Mouse (Mus musculus): ENCODE measurements around the gene Diras1. TPM values are rescaled to one million over a fixed set of nuclear protein-coding genes. Genes with fewer than 3 reads are reported as not detected.
"Not testable (repeated sequence)": the region's sequence is repeated elsewhere in the genome, so short reads cannot be mapped to it uniquely, and the experiment has no call there.

Diras1 gene
- polyA plus RNA-seq, 1 experiment from 2014 or later = 0.19 TPM

GRCm38 (mm10) chr10:80994621-80995020 is 30.8 kb downstream of the Diras1 start:
- Histone ChIP-seq H3K27me3 (peaks cover 36% of the 10 kb centered on the region), H3K9me3 (replicated peaks) (no peaks in the 10 kb centered on the region), H3K4me1 (peaks cover 15% of the 10 kb centered on the region), H3K9ac (no peak overlapping the region), H3K4me2 (no peak overlapping the region), H3K27ac (no peak overlapping the region), H3K4me3 (replicated peaks) (no peak overlapping the region), H3K36me3 (no peaks in the 10 kb centered on the region)
- 56% methylated on average over 4 of the region's 4 CpGs for WGBS
- no peak for ATAC-seq (replicated peaks; ENCODE audit: low FRiP score)

GRCm38 (mm10) chr10:80993276-80993675 is 32.2 kb downstream of the Diras1 start:
- no peak overlapping the region for H3K9ac ChIP-seq
- H3K4me2 ChIP-seq = no peak overlapping the region
- no peak for ATAC-seq (replicated peaks; ENCODE audit: low FRiP score)
- H3K4me3 ChIP-seq (replicated peaks) = no peak overlapping the region
- no peak overlapping the region for H3K27ac ChIP-seq
- no peaks in the 10 kb centered on the region for H3K9me3 ChIP-seq (replicated peaks)
- peaks cover 4% of the 10 kb centered on the region for H3K4me1 ChIP-seq
- no peaks in the 10 kb centered on the region for H3K36me3 ChIP-seq
- H3K27me3 ChIP-seq = peaks cover 28% of the 10 kb centered on the region
- WGBS = 70% methylated on average over 5 of the region's 5 CpGs

- ATAC-seq (replicated peaks; ENCODE audit: low FRiP score) = no peak
- no peak overlapping the region for H3K9ac ChIP-seq
- H3K4me2 ChIP-seq = no peak overlapping the region
- H3K4me3 ChIP-seq (replicated peaks) = no peak overlapping the region
- H3K27ac ChIP-seq = no peak overlapping the region
- no peaks in the 10 kb centered on the region for H3K36me3 ChIP-seq
- 80% methylated on average over 1 of the region's 1 CpGs for WGBS
- peaks cover 9% of the 10 kb centered on the region for H3K4me1 ChIP-seq
- no peaks in the 10 kb centered on the region for H3K9me3 ChIP-seq (replicated peaks)
- H3K27me3 ChIP-seq = peaks cover 23% of the 10 kb centered on the region
Observed at GRCm38 (mm10) chr10:80991945-80992344, 33.5 kb downstream of the Diras1 start.

- H3K9me3 ChIP-seq (replicated peaks) = no peaks in the 10 kb centered on the region
- ATAC-seq (replicated peaks; ENCODE audit: low FRiP score) = no peak
- no peak overlapping the region for H3K4me3 ChIP-seq (replicated peaks)
- H3K9ac ChIP-seq = no peak overlapping the region
- peaks cover 9% of the 10 kb centered on the region for H3K4me1 ChIP-seq
- H3K27ac ChIP-seq = no peak overlapping the region
- H3K27me3 ChIP-seq = peaks cover 31% of the 10 kb centered on the region
- no peaks in the 10 kb centered on the region for H3K36me3 ChIP-seq
- WGBS = 11% methylated on average over 3 of the region's 3 CpGs
- no peak overlapping the region for H3K4me2 ChIP-seq
Observed at GRCm38 (mm10) chr10:80991007-80991406, 34.5 kb downstream of the Diras1 start.

DNA sequence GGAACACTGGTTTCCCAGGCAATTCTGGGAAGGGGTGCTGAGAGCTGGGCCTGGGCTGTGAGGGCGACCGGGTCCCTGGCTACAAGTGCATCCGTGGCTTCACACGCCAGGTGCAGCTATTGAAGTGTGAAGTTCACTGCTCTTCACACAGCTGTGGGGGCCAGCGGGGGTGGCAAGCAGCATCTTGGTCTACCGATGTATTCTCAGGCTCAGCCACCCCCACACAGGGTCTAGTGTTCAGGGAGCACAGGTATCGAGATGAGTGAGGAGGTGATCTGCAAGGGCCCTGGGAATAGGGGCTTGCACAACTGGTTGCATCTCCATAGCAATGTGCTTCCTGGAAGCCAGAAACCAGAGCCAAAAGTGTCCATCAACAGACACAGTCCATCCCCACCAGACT is 35.1 kb downstream of the Diras1 start:
- no peak overlapping the region for H3K4me2 ChIP-seq
- no peaks in the 10 kb centered on the region for H3K9me3 ChIP-seq (replicated peaks)
- no peak overlapping the region for H3K9ac ChIP-seq
- peaks cover 15% of the 10 kb centered on the region for H3K4me1 ChIP-seq
- H3K27ac ChIP-seq = no peak overlapping the region
- ATAC-seq (replicated peaks; ENCODE audit: low FRiP score) = no peak
- H3K4me3 ChIP-seq (replicated peaks) = no peak overlapping the region
- WGBS = 51% methylated on average over 7 of the region's 7 CpGs
- no peaks in the 10 kb centered on the region for H3K36me3 ChIP-seq
- H3K27me3 ChIP-seq = peaks cover 37% of the 10 kb centered on the region

DNA sequence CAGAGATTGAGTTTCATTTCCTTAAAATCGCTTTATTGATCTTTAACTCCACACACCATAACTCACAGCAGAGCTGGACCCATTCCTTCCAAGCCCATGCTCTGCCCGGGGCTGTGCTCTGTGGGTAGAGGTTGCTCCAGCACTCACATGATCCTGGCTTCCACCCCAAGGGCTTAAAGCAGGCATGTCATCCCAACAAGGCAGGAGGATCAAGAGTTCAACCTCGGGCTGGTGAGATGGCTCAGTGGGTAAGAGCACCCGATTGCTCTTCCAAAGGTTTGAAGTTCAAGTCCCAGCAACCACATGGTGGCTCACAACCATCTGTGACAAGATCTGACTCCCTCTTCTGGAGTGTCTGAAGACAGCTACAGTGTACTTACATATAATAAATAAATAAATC is 35.6 kb downstream of the Diras1 start:
- H3K9me3 ChIP-seq (replicated peaks) = not testable (repeated sequence)

DNA sequence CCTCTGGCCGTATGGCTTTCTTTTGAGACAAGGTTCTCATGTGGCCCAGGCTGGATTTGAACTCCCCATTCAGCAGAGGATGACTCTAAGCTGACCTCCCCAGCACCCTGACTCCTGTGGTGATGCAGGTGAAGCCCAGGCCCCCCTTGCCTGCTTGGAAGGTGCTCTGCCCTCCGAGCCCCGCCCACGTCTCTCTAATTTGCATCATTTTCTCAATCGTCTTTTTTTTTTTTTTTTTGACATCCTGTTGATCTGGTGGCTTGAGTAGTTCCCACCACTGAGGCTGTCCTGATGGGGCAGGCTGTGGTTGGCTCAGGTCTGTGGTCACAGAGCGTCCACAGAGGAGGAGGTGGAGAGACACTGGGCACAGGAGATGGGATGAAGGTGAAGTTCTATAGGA is 36.0 kb downstream of the Diras1 start:
- WGBS = 60% methylated on average over 6 of the region's 6 CpGs
- Histone ChIP-seq H3K36me3 (no peaks in the 10 kb centered on the region), H3K27me3 (peaks cover 40% of the 10 kb centered on the region), H3K9me3 (replicated peaks) (no peaks in the 10 kb centered on the region), H3K27ac (no peak overlapping the region), H3K4me2 (no peak overlapping the region), H3K4me1 (peaks cover 16% of the 10 kb centered on the region), H3K4me3 (replicated peaks) (no peak overlapping the region), H3K9ac (no peak overlapping the region)
- ATAC-seq (replicated peaks; ENCODE audit: low FRiP score) = no peak

More for the DNA sequence above, 35.6 kb downstream of the Diras1 start:
- not testable (repeated sequence) for H3K36me3 ChIP-seq; H3K4me3 ChIP-seq (replicated peaks); ATAC-seq (replicated peaks; ENCODE audit: low FRiP score); H3K4me2 ChIP-seq; H3K27ac ChIP-seq; H3K9ac ChIP-seq
- peaks cover 17% of the 10 kb centered on the region for H3K4me1 ChIP-seq
- H3K27me3 ChIP-seq = peaks cover 40% of the 10 kb centered on the region
- WGBS = 65% methylated on average over 4 of the region's 4 CpGs

DNA sequence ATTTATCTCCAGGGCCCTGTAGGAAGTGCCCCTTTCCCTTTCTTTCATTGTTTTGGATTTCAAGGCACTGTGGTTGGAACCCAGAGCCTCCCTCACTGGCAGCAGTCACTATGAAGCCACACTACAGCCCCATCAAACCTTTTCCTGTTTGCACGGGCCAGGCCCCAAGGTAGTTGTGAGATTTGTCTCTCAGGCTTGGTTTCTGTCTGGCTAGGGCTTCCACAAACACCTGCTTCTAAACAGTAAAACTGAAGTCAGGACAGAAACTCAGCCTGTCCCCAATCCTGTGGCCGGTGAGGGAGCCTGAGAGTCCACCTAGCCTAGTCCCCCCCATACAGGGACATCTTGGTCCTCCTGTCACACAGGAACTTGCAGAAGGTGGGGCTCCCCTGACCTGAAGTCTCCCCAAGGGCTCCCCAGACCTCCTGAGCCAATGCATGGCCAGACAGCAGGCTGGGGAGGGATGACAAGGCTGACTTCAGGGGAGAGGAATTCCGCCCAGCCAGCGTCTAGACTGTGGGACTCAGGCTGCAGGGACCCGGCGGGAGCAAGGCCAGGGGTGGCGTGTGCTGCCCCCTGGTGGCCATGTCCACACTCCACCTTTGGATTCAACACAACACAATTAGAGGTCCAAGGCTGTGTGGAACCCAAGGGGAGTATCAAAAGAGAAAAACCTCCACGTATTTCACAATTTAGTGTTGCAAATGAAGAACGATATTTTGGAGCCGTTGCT is 37.6 kb downstream of the Diras1 start:
- H3K9ac ChIP-seq = no peak overlapping the region

GRCm38 (mm10) chr10:80986754-80987153 is 38.7 kb downstream of the Diras1 start:
- no peak for ATAC-seq (replicated peaks; ENCODE audit: low FRiP score)
- H3K27ac ChIP-seq = no peak overlapping the region
- H3K9ac ChIP-seq = no peak overlapping the region
- H3K27me3 ChIP-seq = peaks cover 51% of the 10 kb centered on the region
- peaks cover 23% of the 10 kb centered on the region for H3K4me1 ChIP-seq
- no peaks in the 10 kb centered on the region for H3K36me3 ChIP-seq
- H3K4me2 ChIP-seq = no peak overlapping the region
- no peak overlapping the region for H3K4me3 ChIP-seq (replicated peaks)
- H3K9me3 ChIP-seq (replicated peaks) = no peaks in the 10 kb centered on the region
- WGBS = 76% methylated on average over 6 of the region's 6 CpGs

More for the DNA sequence above, 37.6 kb downstream of the Diras1 start:
- H3K4me1 ChIP-seq = peaks cover 16% of the 10 kb centered on the region
- H3K36me3 ChIP-seq = no peaks in the 10 kb centered on the region
- H3K9me3 ChIP-seq (replicated peaks) = no peaks in the 10 kb centered on the region
- no peak overlapping the region for H3K4me3 ChIP-seq (replicated peaks)
- no peak overlapping the region for H3K4me2 ChIP-seq
- 9% methylated on average over 10 of the region's 10 CpGs for WGBS
- peak overlapping the region; percentile 62; the same call in 1 of the 2 replicates for H3K27ac ChIP-seq
- peaks cover 51% of the 10 kb centered on the region for H3K27me3 ChIP-seq
- ATAC-seq (replicated peaks; ENCODE audit: low FRiP score) = peak; percentile 86

DNA sequence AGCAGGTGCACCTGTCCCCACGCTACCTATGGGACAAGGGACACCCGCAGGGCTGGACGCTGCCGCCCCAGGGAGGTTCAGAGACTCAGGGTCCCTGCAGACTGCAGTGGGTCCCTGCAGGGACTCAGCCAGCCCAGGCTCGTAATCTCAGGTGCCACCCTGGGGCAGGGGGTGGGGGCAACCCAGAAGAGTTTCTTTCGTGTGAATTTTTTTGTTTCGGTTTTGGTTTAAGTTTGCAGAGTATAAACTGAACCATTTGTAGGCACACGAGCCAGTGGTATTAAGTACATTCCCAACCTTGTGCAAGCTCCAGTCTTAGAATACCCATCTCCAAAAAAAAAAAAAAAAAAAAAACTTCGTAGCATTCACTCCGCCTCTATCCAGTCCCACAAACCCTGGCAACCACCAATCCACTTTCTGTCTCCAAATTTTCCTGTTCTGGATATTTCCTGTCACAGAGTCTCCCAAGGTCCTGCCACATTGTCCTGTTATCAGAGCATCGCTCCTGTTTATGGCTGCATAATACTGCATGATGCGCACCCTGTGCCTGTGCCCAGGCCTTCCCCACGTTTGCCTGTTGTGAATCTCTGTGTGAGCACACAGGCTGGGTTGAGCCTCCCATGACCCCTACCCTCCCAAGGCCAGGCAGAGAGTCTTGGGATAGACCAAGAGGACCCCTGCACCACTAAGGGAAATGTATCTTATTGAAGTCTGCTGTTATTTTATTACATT is 39.3 kb downstream of the Diras1 start:
- no peak for ATAC-seq (replicated peaks; ENCODE audit: low FRiP score)
- H3K4me2 ChIP-seq = peak overlapping the region; percentile 63
- H3K9ac ChIP-seq = 0 out of 2 replicates have a peak overlapping the region, but pooled peaks have one; percentile 6
- peaks cover 51% of the 10 kb centered on the region for H3K27me3 ChIP-seq
- 36% methylated on average over 13 of the region's 13 CpGs for WGBS
- no peaks in the 10 kb centered on the region for H3K9me3 ChIP-seq (replicated peaks)
- peaks cover 27% of the 10 kb centered on the region for H3K4me1 ChIP-seq
- H3K27ac ChIP-seq = no peak overlapping the region
- peak overlapping the region; percentile 32 for H3K4me3 ChIP-seq (replicated peaks)
- no peaks in the 10 kb centered on the region for H3K36me3 ChIP-seq

GRCm38 (mm10) chr10:80985241-80985969 is 40.1 kb downstream of the Diras1 start:
- Histone ChIP-seq H3K27ac (no peak overlapping the region), H3K9me3 (replicated peaks) (no peaks in the 10 kb centered on the region), H3K4me2 (peak overlapping the region; percentile 63)

DNA sequence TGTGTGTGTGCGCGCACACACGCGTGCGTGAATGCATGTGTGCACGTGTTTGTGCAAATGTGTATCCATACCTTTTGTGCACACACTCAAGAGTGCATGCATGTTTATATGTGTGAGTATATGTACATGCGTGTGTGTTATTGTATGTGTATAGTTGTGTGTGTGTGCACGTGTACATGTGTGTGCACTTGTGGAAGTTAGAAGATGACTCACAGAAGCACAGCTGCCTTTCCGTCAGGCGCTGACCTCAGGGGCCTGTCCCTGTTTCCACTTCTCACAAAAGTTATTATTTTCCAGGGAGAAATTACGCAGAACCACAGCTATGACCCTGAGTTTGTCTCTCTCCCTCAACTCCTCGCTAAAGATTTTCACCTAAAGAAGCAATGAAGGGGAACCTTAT is 41.2 kb downstream of the Diras1 start:
- Histone ChIP-seq H3K4me1 (peaks cover 27% of the 10 kb centered on the region), H3K9me3 (replicated peaks) (no peaks in the 10 kb centered on the region), H3K4me3 (replicated peaks) (no peak overlapping the region), H3K36me3 (no peaks in the 10 kb centered on the region), H3K4me2 (no peak overlapping the region), H3K27ac (no peak overlapping the region), H3K9ac (no peak overlapping the region), H3K27me3 (peaks cover 51% of the 10 kb centered on the region)
- ATAC-seq (replicated peaks; ENCODE audit: low FRiP score) = no peak
- WGBS = 87% methylated on average over 12 of the region's 12 CpGs

More at GRCm38 (mm10) chr10:80985241-80985969, 40.1 kb downstream of the Diras1 start:
- WGBS = 7% methylated on average over 37 of the region's 37 CpGs
- ATAC-seq (replicated peaks; ENCODE audit: low FRiP score) = no peak
- peaks cover 27% of the 10 kb centered on the region for H3K4me1 ChIP-seq
- H3K27me3 ChIP-seq = peaks cover 51% of the 10 kb centered on the region
- no peaks in the 10 kb centered on the region for H3K36me3 ChIP-seq
- peak overlapping the region; percentile 32 for H3K4me3 ChIP-seq (replicated peaks)
- 0 out of 2 replicates have a peak overlapping the region, but pooled peaks have one; percentile 6 for H3K9ac ChIP-seq
